Mouse (Mus musculus) cerebellum, adult 18-20 months (tissue): ENCODE results near the gene Pip4k2a.

ENCODE experiments used
- DNase-seq, 2 experiments: peaks; one replicate each; pipeline ENCODE4 v3.0.0; 2021

Gene Pip4k2a

GRCm38 (mm10) chr2:18831031-18831774 is 166.7 kb downstream of the Pip4k2a start:
- DNase-seq, result no peak

GRCm38 (mm10) chr2:18822711-18823110 is 175.2 kb downstream of the Pip4k2a start:
- peak in 1 of 2 experiments; percentile 17 for DNase-seq

GRCm38 (mm10) chr2:18821451-18822379 is 176.2 kb downstream of the Pip4k2a start:
- DNase-seq, result no peak

GRCm38 (mm10) chr2:18819520-18819919 is 178.4 kb downstream of the Pip4k2a start:
- DNase-seq, result no peak

- no peak for DNase-seq
These were observed 181.9 kb downstream of the Pip4k2a start for GRCm38 (mm10) chr2:18816036-18816435.

- DNase-seq, result peak; percentile 20 to 21
These were observed 182.5 kb downstream of the Pip4k2a start for GRCm38 (mm10) chr2:18815336-18815965.

- no peak for DNase-seq
These were observed 183.5 kb downstream of the Pip4k2a start for GRCm38 (mm10) chr2:18814447-18814804.

GRCm38 (mm10) chr2:18813683-18814446 is 184.1 kb downstream of the Pip4k2a start:
- DNase-seq, result no peak

GRCm38 (mm10) chr2:18807961-18808360 is 190.0 kb downstream of the Pip4k2a start:
- DNase-seq, result no peak

GRCm38 (mm10) chr2:18801281-18801862 is 196.6 kb downstream of the Pip4k2a start:
- no peak for DNase-seq

GRCm38 (mm10) chr2:18800646-18801251 is 197.2 kb downstream of the Pip4k2a start:
- DNase-seq, result no peak

GRCm38 (mm10) chr2:18799966-18800645 is 197.8 kb downstream of the Pip4k2a start:
- DNase-seq, result peak; percentile 51 to 68

GRCm38 (mm10) chr2:18799265-18799965 is 198.5 kb downstream of the Pip4k2a start:
- DNase-seq, result no peak

GRCm38 (mm10) chr2:18797776-18798175 is 200.2 kb downstream of the Pip4k2a start:
- DNase-seq, result no peak

GRCm38 (mm10) chr2:18794261-18794660 is 203.7 kb downstream of the Pip4k2a start:
- DNase-seq, result no peak
